Mouse (Mus musculus) retina, embryonic 14.5 days (tissue): ENCODE data around the gene Gimap7.

Source experiments
- DNase-seq: peaks from one replicate; pipeline ENCODE4 v3.0.0-alpha.2; 2015; ENCODE audit warnings: low spot score

Gene Gimap7

DNA sequence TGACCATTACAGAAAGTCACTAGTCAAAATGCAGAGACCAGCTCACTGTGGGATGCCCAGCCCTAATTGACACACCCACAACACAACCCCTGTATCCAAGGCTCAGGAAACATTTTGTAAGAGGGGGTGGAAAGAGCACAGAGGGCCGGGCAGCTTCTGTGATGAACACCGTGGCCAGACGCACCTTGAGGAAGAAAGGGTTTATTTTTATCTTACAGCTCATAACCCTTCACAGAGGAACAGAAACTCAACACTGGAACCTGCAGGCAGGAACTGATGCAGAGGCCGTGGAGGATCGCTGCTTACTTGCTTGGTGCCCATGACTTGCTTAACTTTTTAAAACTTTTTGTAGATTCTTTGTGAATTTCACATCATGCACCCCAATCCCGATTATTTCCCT is 25.5 kb upstream of the Gimap7 start:
- no peak for DNase-seq

DNA sequence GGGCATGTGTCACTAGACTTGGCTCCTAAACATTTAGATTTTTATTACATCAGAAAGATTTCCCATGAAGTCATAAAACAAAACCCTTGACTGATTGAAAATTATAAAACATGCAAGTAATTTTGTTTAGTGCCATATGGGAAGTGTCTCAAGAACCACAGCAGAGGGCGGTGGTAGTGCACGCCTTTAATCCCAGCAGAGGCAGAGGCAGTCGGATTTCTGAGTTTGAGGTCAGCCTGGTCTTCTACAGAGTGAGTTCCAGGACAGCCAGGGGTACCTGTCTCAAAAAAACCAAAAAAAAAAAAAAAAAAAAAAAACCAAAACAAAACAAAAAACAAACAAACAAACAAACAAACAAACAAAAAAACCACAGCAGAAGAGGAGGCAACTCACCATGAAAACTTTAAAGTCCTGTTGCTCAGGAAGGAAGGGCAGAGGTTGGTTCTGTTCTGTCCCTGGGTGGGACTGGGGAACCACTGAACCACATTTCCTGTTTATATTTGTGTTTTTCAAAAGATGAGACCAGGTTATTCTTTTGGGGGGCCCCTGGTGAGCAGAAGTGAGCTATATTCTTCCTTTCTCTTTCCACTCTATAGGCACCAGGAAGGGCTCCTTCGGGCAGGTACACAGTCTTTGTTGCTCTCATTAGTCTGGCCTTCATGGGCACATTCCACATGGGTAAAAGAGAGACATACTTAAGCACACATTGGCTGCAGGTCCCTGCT is 21.4 kb upstream of the Gimap7 start:
- DNase-seq: no peak

DNA sequence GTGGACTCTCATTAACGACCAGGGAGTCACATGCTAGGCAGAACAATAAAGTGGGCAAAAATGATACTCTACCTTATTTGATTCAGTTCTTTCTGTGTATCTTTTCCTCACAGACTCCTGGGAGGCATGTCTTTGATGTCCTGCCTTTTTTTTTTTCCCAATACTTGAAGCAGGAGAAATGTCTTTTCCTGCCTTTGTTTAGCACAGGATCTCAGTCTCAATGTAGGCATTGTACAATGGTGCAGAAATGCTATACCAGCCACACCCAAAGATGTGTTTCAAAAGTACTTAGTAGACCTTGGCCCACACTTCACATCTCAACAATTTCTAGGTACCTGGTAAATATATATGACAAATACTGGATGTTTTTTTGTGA is 20.9 kb upstream of the Gimap7 start:
- DNase-seq: no peak

DNA sequence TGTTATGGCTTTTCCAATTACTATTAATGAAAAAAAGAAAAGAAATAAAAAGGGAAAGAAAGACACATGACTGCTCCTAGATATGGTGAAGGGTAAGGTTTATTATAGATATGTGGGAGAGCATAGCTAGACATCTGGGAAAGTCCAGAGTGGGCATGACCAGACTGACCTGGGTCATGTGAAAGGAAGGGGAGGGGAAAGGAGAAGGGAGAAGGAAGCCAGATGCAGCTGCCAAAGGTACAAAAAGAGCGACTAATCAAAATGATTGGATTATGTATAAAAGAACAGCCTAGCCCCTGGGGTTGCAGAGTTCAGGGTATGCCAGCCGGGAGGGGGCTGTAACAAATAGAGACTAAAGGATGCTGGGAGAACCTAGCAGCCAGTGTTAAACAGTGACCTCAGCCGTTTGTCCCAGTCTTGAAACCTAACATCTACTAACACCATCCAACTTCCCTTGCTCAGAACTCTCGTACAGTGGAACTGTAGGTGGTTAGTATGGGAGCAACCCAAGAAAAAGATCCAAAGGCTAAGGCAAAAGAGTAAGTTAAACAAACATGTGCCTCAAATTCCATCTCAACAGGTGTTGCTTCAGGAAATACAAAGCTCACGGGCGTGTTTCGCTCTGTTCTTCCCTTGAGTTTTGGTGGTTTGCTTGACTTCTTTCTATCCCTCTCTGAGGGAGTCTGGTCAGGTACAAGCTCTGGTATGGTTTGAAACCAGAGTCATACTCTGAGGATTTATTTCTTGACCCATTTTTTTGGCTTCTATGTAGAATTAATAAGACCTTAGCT is 20.2 kb upstream of the Gimap7 start:
- DNase-seq: no peak

DNA sequence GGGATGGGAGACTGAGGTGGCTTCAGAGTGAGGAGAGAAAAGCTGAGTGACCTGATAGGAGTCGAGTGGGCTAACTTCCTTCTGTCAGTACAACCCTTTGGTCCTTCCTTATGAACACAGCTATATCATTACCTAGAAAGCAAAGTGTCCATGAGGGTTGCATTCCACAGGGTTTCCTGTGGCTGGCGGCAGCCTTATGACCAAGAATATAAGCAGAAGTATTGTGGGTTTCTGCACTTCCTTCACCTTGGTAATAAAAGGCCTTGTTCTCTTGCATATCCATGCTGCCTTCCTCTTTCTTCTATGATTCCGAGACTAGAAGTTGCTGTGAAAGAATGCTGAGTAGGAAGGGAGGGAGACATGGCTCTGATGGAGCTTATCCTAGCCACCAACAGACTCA is 19.5 kb upstream of the Gimap7 start:
- DNase-seq: no peak

DNA sequence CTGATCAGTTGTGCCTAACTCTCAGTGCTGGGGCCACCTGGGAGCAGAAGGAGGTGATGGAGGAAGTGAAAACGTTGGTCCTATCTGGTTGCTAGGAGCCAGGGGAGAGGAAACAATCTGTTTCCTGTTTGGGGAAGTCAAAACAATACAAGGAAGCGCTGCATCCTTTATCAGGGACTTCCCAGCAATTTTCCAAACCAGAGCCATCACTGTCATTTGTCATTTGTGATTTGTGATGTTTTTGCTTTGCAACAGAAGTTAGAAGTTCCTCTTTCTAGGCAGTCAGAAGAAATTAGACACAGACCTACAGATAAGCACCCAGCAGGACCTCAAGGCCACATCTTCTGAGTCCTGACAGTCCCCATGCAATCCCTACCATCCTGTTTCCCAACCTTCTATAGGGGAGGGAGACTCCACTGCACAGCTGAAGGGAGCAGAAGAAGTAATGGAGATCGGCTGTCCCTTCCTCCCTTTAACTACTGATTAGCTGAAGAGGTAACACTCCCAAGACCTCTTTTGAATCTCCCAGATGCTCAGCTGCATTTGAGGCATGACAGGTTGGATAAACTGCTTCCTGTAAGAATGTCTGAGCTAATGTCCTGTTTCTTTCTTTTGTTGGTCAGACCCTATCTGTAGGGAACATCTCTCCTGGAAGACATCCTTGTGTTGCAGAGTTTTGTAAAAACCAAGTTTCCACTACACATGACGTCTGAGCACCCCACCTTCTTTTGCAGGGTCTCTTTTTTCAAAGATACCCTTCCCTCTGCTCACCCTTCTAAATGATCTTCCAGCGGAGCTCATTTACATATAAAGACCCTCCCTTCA is 18.0 kb upstream of the Gimap7 start:
- DNase-seq: no peak

DNA sequence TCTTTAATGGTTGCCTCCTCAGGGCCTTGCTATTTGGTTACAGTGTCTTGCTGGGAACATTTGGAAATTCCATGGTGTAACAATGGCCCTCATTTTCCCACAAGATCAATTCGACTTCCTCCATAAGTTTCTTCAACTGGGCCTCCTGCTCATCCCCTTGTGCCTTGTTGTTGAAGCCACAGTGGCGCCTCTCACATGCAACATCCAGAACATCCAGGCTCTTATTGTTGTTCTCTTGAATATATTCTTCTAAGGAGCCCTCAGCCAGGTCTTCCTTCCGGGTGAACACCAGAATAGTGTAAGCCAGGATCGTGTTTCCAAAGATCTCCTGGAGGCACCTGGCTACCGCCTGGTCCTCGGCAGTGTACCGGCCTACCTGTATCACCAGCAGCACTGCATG is 16.3 kb upstream of the Gimap7 start:
- no peak for DNase-seq

DNA sequence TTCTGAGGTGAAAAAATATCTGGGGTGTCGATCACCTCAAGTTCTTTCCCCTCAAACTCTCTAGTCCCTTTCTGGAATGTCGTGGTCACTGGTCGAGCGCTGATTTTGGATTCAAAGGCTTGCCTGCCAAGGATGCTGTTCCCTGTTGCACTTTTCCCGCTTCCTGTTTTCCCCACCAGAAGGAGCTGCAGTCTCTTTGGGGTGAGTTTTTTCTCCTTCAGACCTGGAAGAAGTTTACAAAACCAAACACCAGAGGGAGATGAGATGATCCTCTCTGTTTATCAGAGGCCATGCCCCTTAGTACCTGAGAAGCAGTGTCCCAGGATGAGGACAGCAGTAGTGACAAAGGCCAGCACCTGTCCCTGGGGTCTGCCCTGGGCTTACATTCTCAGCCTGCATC is 15.8 kb upstream of the Gimap7 start:
- no peak for DNase-seq

DNA sequence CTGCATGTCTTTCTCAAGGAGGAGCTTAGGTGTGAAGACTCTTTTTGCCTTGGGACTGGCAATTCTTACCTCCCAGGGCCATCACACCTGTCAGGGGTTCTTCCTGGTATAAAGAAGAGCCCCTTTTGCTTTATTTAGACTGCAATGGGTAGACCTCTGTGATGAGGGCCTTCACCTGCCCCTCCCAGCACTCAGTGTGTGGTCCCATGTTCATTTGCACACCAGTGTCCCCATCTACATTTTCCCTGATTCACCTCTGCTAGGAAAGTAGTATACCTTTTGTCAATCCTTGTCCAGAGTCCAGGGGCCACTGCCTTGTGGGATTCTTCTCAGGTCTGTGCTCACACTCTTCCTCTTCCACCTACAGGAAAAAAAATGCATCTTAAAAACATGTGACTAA is 14.3 kb upstream of the Gimap7 start:
- no peak for DNase-seq

DNA sequence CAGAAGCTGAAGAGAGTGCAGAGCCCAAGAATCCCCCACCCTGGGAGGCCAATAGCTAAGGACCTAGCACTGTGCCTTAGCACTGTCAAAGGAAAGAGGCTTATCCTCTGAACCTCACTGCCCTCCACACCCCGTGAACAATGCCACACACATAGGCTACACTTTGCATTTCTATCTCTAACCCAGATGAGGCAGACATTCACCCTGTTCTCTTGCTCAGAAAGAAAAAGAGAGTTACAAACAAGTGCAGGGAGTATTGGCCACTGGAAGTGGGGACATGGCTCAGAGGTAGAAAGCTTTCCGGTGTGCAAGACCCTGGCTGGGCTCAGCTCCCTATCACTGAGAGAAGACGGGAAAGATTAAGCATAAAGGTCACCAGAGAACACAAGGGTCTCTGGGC is 12.3 kb upstream of the Gimap7 start:
- no peak for DNase-seq

DNA sequence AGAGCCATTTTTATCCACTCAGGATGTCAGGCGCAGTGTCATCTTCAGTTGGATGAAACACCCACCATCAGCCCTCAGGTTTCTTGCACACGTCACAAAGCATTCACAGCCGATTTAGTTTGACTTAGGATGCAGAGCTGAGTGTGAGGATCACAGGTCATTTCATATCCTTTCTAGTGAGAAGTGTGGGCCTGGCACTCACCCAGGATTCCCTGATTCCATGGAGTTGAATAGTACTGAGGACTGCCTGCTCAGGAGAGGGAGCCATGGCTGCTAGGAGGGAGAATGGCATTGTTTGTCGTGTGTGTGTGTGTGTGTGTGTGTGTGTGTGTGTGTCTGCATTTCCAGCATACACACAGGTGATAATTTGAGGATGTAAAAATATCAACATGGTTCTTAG is 1.9 kb downstream of the Gimap7 start:
- no peak for DNase-seq

DNA sequence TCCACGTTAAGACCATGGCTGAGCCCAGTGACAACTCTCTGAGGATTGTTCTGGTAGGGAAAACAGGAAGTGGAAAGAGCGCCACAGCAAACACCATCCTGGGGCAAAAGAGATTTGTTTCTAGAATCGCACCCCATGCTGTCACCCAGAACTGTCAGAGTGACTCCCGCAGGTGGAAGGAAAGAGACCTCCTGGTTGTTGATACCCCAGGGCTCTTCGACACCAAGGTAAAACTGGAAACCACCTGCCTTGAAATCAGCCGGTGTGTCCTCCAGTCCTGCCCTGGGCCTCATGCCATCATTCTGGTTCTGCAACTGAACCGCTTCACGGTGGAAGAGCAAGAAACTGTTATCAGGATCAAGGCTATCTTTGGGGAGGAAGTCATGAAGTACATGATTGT is 5.0 kb downstream of the Gimap7 start:
- no peak for DNase-seq

DNA sequence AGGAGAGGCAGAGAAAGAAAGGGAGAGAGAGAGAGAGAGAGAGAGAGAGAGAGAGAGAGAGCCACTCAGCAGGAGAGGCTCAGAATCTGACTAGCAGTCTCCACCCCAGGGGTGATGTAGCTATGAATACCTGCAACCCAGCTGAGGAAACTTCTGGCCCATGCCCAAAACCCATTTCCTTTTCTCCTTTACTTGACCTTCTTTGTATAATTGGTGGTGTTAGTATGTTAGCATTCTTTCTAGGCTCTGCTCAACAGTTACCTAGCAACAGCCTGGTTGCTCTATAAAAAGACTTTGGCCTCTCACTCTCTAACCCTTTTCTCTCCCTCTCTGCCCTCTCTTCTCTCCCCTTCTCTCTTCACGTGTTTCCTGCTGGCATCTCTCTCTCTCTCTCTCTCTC is 7.1 kb downstream of the Gimap7 start:
- DNase-seq: no peak

DNA sequence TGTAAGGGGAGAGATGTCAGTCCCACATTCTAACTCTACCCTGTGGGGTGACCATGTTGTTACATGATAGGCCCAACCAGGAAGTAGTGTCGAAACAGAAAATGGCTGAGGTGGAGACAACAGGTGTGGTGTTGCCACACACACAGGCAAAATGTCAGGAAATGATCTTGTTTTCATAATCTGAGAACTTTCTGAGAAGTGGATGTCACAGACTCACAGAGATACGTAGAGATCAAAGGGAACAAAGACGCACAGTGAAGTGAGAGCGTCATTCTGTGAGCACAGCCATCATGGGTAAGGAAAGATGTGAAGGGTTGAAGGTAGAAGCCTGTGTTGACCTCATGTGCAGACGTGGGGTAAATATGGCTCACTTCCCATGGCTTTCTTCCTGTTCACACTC is 9.3 kb downstream of the Gimap7 start:
- no peak for DNase-seq

DNA sequence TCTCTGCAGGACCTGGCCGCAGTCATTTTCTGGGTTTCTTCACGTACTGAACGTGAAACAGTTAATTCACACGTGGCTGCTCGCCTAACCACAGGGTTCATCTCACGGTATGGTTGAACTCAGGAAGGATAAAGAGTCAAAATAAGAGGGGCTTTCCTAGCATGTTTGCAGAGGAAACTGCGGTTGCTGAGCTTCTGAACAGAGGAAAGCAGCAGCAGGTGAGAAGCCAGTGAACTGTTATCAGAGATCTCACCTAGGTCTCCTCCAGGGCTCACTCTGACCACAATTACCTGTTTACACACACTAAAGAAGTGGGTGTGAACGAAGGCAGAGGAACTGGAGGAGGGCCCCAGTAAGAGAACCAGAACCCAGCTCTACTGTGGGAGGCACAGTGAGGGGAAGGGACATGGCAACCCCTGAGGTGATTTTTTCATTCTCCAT is 14.5 kb downstream of the Gimap7 start:
- DNase-seq: no peak

DNA sequence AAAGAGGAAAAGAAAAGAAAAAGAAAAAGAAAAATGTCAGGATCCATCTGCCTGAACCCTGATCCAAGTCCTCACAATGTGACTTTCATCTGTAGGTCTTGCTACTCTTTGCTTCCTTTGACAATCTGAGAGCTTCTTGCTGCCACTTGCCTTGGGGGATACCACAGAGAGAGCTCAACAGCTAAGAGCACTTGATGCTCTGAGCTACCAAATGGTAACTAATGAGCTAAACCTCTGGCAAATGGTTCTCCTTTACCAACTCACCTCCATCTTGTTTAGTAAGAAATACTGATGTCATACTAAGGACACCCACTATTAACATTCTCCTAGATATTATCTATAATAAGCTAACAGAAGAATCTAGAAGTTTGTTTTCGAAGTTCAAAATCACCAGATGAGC is 15.2 kb downstream of the Gimap7 start:
- DNase-seq: no peak

DNA sequence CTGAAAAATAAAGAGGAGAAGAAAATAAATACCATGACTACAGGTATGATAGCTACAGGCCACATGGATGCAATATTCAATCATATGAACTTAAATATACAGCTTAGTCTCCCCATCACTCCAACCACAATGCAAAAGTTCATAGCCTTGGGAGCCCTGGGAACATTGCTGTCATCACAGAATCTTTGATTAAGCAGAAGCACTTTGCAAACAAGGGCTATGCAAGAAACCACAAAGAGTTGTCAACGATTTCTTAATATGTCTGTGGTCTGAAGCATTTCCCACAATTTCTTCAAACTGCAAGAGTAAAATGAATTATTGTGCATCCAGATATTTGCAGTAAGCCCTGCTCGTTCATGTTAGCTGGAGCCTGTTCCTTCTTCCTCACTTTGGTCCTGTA is 18.6 kb downstream of the Gimap7 start:
- no peak for DNase-seq

DNA sequence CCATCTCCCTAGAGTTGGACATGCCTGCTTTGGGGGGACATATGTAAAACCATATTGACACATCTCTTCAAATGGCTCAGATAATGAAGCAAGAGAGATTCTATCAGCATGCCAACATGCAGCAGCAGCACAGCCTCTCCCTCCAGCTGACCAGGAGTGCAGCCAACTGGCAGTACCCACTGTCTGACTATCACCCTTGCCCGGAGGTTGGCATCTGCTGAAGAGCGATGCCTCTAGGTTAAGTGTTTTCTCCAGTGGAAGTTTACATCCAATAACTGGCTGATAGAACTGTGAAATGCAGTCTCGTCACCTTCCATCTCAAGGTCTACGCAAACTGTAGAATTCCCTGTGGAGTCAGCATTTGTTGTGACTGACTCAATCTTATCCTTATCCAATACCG is 19.3 kb downstream of the Gimap7 start:
- DNase-seq: no peak

DNA sequence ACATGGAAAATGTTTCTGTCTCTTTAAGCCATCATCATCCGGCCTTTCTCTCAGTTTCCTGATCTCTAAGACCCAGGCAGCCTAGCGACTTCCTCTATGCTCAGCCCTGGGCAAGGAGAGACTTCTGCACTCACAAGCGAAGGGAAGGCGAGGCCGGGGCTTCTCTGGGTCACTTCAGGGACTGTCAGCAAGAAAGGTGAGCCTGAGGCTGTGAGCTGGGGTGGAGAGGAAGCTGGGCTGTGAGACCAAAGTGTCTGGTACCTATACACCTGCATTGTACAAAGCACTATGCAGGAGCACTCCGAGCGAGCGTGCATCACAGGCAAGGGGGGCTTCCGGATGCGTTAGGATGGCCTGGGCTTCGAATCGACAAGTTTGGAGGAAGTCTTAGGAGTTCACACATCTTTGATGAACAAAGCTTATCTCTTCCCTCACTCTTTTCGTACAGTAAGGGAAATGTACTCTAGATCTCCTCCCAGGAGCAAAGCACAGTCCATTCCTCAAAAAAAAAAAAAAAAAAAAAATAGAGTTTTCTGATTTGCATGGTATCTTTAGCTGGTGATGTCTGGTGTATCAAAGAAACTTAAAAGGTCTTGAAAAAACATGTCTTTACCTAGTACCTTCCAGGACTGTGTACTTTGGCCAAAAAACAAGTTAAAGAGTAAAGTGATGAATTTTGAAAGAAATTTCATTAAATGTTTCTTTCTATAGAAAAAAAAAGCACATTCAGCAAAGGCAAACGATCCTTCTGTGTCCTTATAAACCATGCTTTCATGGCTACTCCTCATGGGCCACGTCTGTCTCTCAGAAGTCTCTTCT is 20.7 kb downstream of the Gimap7 start, which contains the start of gene Gimap1:
TSS of gene Gimap1 (plus strand) at position 94 of the 819 bp plus-strand sequence.
- DNase-seq: no peak

DNA sequence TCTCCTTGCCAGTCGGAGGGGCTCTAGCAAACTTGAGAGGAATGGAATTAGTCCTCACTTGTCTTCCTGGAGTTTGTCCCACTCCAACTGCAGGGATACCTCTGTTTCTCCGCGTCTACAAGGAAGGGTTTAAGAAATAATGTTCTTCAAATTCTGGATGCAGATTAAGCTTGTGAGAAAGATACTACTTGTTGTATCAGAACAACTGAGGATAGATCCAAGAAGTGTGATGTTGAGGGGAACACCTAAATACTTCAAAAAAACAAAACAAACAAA is 21.3 kb downstream of the Gimap7 start:
- no peak for DNase-seq

DNA sequence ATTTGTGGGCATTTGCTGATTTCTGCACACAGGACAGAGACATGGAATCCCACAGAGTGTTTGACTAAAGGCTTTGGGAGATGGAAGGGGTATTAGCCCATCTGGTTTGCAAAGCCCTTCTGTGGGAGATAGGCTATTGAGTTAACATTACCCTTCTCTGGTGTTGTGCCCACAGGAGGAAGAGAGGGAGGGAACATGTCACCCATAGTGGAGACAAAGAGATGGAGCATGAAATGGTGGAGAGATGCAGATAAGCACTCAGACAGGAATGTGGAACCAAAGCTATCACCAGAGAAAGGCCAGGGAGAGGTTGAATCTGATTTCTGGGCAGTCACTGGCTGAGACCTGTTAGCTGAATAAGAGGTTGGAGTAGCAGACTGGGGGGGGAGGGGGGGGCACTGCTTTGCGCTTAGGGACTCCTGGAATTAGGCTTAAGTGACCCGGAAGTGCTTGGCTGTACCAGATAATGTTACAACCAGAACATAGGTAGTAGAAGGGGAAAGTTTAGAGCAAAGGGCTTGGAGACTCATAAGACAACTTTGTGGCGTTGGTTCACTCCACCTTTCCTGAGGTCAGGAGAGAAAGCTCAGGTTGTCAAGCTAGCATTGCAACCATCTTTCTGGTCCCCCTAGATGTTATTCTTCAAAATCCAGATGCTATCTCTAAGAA is 22.2 kb downstream of the Gimap7 start:
- no peak for DNase-seq

DNA sequence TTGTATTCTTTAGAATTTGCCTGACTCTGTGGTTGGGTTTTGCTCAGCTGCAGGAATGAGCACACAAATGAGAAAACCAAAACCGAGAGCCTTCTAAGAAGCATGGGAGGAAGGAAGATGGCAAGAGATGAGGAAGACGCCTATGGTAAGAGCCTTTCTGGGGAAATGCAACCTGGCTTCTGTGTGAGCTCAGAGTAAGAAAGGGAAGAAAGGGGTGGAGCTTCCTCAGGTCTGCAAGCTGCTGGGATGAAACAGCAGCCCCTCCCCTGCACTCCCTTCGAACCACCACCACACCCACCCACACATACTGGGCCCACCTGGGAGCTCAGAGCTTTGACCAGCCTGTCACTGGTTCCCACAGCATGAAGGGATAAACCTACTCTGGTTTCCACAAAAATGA is 22.9 kb downstream of the Gimap7 start:
- no peak for DNase-seq
